Mouse (Mus musculus) layer of hippocampus, postnatal 25 days (tissue): ENCODE measurements around the gene Celsr1. TPM values are rescaled to one million over a fixed set of nuclear protein-coding genes. Genes with fewer than 3 reads are reported as not detected.

ENCODE experiments used
- DNase-seq, 2 experiments: peaks; one replicate each; pipeline ENCODE4 v3.0.0; 2022; ENCODE audit warnings: mixed read lengths in 2 of 2, low spot score in 1 of 2; ENCODE audit errors: extremely low spot score in 1 of 2
- total RNA-seq, 2 experiments: library from RNA; stranded (reverse); gene quantifications; 2 replicates each; pipeline ENCODE4 v1.2.3; 2021

The Celsr1 gene
- total RNA-seq, result 1 to 10 TPM; 4.5 to 6.1 TPM

DNA sequence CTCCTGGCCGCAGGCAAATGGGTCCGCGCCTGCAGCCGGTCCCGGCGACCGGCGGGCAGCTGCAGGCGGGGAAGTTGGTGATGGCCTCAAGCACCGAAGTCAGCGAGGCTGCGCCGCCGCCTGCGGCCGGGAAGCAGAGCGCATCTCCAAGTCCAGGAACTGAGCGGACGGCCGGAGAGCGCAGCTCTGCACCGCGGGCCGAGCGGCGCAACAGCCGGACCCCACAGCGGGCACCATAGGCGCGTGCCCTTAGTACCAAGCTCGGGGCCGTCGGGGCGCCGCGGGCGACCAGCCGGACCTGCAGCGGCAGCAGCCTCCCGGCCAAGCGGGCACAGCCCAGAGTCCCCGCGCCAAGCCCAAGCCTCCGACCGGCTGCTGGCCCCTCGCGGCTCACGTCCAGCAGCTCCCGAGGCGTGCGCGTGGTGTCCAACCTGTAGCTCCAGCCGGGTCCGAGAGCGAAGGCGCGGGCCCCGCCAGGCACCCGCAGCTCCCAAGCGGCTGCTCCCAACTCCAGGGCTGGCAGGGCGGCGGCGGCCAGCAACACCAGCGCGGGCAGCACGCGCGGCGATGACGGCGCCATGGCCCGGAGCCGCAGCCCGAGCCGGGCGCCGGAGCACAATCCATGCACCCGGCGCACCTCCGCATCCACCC, at the start of gene Celsr1:
TSS of gene Celsr1 (minus strand) at position 587 of the 651 bp plus-strand sequence.
- no peak for DNase-seq

DNA sequence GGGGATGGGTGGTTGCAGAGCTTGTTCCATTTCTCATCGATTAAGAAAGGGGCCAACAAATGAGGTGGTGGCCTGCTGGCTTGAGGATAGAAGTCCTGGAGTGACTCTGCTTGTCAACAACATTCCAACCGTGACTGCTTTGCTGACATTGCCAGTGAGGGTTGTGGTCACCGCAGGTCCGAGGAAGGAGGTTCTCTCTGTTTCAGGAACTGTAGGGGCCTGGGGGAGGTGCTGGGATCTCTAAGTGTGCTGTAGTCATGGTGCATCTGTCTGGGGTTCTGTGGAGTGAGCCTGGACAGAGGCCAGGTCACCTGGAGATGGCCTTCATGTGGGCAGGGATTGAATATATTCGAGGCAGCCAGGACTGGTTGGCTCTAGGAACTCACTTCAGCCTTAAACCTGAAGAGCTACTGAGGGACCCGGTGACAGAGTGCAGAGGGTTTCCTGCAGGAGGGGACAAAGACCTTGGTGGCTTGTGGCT, 49.7 kb upstream of the Celsr1 start:
- no peak for DNase-seq

DNA sequence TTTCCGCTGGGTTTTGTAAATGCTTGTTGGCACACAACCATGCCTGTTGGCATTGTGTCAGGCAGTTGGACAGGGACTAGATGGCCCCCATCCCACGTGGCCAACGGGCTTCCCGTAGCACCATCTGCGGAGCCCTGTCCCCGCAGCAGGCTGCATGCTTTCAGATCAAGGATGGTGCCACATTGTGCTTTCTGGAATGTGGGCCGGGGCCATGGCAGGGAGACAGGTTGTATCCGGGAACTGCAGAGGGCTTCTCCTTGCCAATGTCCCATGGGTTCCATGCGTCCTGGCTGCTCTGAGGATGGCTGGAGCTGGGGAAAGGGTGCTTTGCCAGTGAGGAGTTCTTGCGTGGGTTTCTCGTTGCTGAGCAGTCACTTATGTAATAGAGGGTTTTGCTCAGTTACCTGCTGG, 49.0 kb upstream of the Celsr1 start:
- DNase-seq, result no peak

DNA sequence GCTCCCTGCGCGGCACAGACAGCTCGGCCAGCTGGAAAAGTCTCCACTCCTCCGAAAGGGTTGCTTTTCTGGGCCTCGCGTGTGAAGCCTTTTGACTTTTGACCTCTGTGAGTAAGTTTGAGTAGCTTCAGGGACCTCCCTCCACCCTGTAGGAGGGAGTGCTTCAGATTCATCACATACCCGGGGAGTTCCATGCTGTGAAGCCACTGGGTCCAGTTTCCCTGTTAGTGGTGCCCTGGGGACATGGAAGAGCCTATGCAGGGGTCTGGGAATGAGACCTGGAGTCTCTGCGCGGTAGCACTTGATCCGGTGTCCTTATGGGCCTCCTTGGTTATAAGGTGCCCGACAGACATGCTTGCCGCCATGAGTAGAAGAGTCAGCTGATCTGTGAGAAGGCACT, 48.1 kb upstream of the Celsr1 start:
- no peak for DNase-seq

DNA sequence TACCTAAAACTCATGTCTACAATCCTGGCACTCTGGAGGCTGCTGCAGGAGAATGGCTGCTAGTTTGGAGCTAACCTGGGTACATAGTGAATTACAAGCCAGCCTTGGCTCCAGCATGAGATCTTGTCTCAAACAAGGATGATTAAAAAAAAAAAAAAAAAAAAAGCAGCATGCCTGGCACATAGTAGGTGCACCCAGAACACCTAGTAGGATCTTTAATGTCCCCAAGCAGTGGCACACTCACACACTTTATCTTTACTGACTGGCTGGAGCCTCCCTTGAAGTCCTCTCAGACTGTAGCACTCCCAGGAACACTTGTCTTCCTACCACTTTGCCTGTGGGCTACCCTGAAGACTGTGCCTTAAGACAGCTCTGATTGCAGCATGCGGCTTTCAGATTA, 46.8 kb upstream of the Celsr1 start:
- DNase-seq, result no peak

DNA sequence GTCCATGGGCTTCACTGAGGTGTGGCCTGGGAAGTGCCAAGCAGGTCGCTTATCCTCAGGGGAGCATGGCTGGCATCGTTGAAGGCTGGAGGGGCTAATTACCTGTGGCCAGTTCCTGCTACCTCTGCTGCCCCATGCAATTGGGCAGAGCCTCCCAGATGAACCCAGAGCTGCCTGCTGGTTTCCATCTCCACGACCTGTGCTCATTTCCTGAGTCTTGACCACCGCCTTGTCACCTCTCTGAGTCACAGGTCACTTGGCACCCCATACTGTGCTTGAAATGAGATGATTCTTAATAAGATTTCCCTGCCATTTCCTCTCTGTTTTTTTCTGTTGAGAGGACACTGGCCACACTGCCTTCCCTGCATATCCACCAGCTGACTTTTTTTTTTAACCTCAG, 46.3 kb upstream of the Celsr1 start:
- no peak for DNase-seq

DNA sequence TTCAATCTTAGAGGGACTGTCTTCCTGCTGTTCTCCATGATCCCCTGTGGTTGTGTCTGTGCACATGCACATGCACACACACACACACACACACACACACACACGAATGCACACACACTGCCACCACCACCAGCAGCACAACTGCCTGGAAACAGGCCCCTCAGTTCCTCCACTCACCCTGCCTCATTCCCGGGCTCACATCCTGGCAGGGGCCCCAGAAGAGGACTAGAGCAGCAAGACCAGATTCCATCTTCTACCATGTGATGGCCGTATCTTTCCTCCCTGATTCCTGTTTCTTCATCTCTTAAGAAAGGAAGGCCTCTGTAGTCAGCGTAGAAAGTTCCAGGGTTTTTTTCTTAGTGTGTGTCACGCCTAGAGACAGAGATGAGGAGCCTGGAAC, 45.9 kb upstream of the Celsr1 start:
- DNase-seq, result no peak

DNA sequence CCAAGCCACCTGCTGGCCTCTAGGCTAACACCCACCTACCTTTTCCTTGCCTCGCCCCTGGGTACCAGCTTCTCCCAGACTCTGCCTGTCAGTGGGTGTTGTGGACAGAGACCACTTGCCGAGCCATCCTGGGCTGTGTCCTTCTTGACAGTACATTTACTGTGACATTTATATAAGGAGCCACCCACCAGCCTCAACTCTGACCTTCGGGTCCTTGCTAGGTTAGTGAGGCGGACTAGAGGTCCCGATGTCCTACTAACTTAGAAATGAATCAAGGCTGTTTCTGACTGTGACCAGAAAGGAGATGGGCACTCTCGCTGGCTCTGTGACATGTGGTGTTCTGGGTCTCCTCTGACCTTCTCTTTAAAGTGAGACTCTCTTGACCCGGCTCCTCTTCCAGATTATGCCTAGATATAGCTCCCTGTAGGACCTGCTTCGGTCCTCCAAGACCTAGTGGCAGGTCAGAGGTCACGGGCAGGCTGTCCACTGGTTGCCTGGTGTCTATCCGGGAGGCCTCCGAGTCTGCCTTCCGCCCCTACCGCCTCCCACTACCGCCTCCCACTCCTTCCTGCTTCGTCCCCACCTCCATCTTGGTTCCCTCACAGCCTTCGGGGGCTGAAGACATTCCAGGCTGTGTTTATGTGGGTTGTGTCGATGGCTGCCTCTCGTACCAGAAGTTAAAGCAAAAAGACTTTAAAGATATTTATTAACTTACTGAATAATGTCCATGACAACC, 45.1 kb upstream of the Celsr1 start:
- no peak for DNase-seq

DNA sequence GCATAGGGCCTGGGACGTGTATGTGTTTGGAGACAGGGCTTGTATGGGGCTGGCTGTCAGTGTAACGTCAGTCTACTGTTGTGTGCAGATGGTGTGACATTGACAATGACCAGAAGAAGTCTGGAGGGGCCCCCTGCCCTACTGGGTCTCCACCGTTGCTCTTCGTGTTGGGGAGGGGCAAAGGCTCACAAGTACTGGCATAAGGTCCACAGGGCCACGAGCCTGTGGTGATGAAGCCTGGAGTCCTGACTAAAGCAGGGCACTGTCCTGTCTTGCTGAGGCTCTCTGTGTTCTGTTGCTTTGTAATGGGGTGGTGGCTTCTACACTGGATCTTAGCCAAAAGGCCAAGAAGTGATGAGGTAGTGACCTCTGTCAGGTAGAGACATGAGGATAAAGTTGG, 44.4 kb upstream of the Celsr1 start:
- DNase-seq, result no peak

- DNase-seq, result no peak
These were observed 42.8 kb upstream of the Celsr1 start for GRCm38 (mm10) chr15:86076378-86076777.

DNA sequence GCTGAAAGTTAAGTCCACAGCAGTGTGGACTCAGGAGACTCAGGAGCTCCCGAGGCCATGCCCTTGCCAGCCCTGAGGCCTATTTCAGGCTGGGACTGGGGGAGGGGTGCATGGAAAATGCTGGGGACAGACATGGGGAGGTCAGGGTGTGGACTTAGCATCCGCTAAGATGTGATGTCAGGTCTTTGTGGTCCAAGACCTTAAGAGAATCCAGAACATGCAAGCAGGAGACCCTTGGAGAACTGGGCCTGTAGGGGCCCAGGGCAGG, 42.4 kb upstream of the Celsr1 start:
- no peak for DNase-seq

- no peak for DNase-seq
These were observed 41.9 kb upstream of the Celsr1 start for GRCm38 (mm10) chr15:86075305-86076047.

GRCm38 (mm10) chr15:86074171-86074937, 40.8 kb upstream of the Celsr1 start:
- no peak for DNase-seq

- no peak for DNase-seq
These were observed 37.6 kb upstream of the Celsr1 start for GRCm38 (mm10) chr15:86071166-86071565.

DNA sequence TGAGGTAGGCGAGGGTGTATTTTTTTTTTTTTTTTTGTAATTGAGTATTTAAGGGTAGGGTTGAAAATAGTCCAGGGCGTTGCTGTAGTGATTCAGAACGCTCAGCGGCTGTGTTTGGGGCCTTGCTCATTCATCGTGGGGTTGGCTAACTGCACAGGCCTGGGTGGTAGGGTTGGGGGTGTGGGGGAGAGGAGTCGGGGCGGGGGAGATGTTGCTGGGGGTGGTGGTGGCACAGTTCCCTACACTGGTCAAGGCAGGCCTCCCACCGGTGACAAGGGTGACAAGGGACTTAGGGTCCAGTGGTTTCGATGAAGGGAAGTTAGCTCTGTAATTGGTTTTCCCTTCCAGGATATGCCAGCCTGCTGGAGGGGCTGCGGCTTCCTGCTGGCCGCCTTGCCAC, 36.8 kb upstream of the Celsr1 start:
- DNase-seq, result no peak

- no peak for DNase-seq
These were observed 35.6 kb upstream of the Celsr1 start for GRCm38 (mm10) chr15:86069011-86069791.

GRCm38 (mm10) chr15:86067941-86068495, 34.4 kb upstream of the Celsr1 start:
- no peak for DNase-seq

DNA sequence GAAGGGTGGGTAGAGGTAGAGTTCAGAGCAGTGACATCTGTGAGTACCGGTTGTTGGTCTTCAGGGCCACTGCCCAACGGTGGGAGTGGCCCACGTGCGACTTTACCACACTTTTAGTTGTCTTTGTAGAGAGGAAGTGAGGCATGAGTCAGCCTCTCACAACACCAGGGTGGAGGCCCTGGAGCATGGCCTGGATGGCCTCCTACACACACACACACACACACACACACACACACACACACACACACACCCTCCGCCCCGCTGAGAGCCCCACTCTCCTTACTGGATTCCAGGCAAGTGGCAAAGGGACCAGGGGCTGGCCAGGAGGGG, 34.0 kb upstream of the Celsr1 start:
- no peak for DNase-seq

- DNase-seq, result no peak
These were observed 33.4 kb upstream of the Celsr1 start for GRCm38 (mm10) chr15:86066836-86067580.
